Mouse (Mus musculus) stomach, postnatal 0 days (tissue): ENCODE data around the gene Fam228a. TPM values are rescaled to one million over a fixed set of nuclear protein-coding genes. Genes with fewer than 3 reads are reported as not detected.
"Not testable (repeated sequence)": the region's sequence is repeated elsewhere in the genome, so short reads cannot be mapped to it uniquely, and the experiment has no call there.

Experiments used
- ATAC-seq: fragments of 200-750 bp; cut with Nextera tagmentation; 2 replicates; pipeline ENCODE4 v1.8.0; 2017; ENCODE audit not compliant: low FRiP score, low TSS enrichment
- DNase-seq: peaks from one replicate; pipeline ENCODE4 v3.0.0-alpha.2; 2016; ENCODE audit warnings: low spot score
- H3K27ac ChIP-seq: fragments of 300-500 bp; sonication (generic); replicated peaks from 2 replicates; pipeline ENCODE4 v1.5.1; 2014; ENCODE audit warnings: mild to moderate bottlenecking, control low read depth
- H3K27me3 ChIP-seq: fragments of 300-500 bp; sonication (generic); 2 replicates; pipeline ENCODE4 v1.6.1; 2014; ENCODE audit warnings: low read length; ENCODE audit not compliant: control insufficient read depth, insufficient read depth
- H3K36me3 ChIP-seq: fragments of 300-500 bp; sonication (generic); 2 replicates; pipeline ENCODE4 v1.6.1; 2014; ENCODE audit warnings: low read length, mixed read lengths; ENCODE audit not compliant: control insufficient read depth, insufficient read depth
- H3K4me1 ChIP-seq: fragments of 300-500 bp; sonication (generic); replicated peaks from 2 replicates; pipeline ENCODE4 v1.6.1; 2014; ENCODE audit warnings: antibody characterized with exemption; ENCODE audit not compliant: control insufficient read depth, insufficient read depth
- H3K4me2 ChIP-seq: fragments of 300-500 bp; sonication (generic); replicated peaks from 2 replicates; pipeline ENCODE4 v1.6.1; 2014; ENCODE audit warnings: low read depth, mild to moderate bottlenecking, control low read depth, moderate library complexity
- H3K4me3 ChIP-seq: fragments of 300-500 bp; sonication (generic); 2 replicates; pipeline ENCODE4 v1.5.1; 2014; ENCODE audit warnings: low read depth, low read length, control low read depth
- H3K9ac ChIP-seq: fragments of 300-500 bp; sonication (generic); 2 replicates; pipeline ENCODE4 v1.6.1; 2014; ENCODE audit warnings: mild to moderate bottlenecking, low read length, control low read depth, mixed read lengths
- H3K9me3 ChIP-seq: fragments of 300-500 bp; sonication (generic); 2 replicates; pipeline ENCODE4 v1.6.1; 2016; ENCODE audit warnings: low read length; ENCODE audit not compliant: control insufficient read depth
- CTCF ChIP-seq: IDR thresholded peaks from 2 replicates; pipeline ENCODE4 v1.5.1; 2016; ENCODE audit warnings: antibody characterized with exemption, low read depth, mild to moderate bottlenecking, moderate library complexity
- EP300 ChIP-seq: optimal IDR thresholded peaks from 2 replicates; pipeline ENCODE3; 2016; ENCODE audit warnings: antibody characterized with exemption
- WGBS: fragments of 180-500 bp; shearing (Covaris S2); extraction: QIAGEN DNeasy Blood & Tissue Kit; methylation state at CpG from one replicate; pipeline ENCODE4 v1.1.7; 2014; 5-methylcytosine and 5-hydroxymethylcytosine counted together
- polyA plus RNA-seq: library from polyadenylated mRNA; unstranded; fragments of >200 nt; fragmentation: Nextera tagmentation; extraction: Ambion mirVana; gene quantifications from 2 replicates; pipeline ENCODE4 v1.2.1, GENCODE M21; 2015

Gene Fam228a
- polyA plus RNA-seq, 1 experiment from 2014 or later = 0.05 TPM

DNA sequence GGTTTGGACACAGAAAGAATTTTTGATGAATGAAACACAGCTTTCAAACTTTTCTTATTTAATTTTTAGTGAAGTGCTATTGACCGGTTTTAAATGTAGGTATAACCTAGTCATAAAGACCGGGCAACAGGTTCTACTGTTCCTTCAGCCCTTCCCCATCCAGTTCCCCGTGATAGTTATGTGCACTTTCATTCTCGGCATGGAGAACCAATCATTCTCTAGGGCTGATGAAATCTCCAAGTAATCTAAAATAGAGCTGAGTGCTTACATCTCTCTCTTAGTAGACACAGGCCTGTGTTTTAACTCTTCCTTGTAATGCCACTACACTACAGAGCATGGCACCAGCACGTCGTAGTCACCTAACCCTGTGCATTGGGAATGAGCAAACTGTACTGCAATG lies 39.5 kb upstream of the Fam228a start:
- TF ChIP-seq CTCF (no peak), EP300 (no peak)
- no peaks in the 10 kb centered on the region for H3K4me1 ChIP-seq
- ATAC-seq (no peak), DNase-seq (no peak)
- H3K36me3 ChIP-seq = no peaks in the 10 kb centered on the region
- no peak overlapping the region for H3K4me2 ChIP-seq
- no peak overlapping the region for H3K9ac ChIP-seq
- H3K9me3 ChIP-seq = no peaks in the 10 kb centered on the region
- H3K27me3 ChIP-seq = no peaks in the 10 kb centered on the region
- H3K4me3 ChIP-seq = no peak overlapping the region
- H3K27ac ChIP-seq = no peak overlapping the region
- WGBS = 84% methylated on average over 6 of the region's 6 CpGs

DNA sequence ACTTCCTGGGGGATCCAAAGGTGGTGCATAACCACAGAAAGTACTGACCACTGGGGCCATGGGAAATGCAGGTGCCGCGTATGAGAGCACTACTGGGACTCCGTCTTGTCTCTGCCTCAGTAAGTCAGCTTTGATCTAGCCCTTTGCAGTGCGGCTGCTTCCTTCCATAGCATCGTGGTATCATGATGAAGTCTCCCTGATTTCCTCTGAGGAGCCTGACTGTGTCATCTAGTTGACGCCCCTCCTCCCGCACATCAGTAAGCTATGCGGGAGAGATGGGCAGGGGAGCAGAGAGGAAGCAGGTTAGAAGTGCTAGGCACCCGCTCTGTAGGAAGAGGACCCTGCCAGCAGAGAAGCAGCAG lies 37.3 kb upstream of the Fam228a start:
- H3K27me3 ChIP-seq = no peaks in the 10 kb centered on the region
- H3K9ac ChIP-seq = no peak overlapping the region
- H3K4me1 ChIP-seq = no peaks in the 10 kb centered on the region
- 67% methylated on average over 9 of the region's 9 CpGs for WGBS
- TF ChIP-seq CTCF = no peak
- TF ChIP-seq EP300 = no peak
- no peaks in the 10 kb centered on the region for H3K9me3 ChIP-seq
- H3K27ac ChIP-seq = no peak overlapping the region
- H3K4me2 ChIP-seq = no peak overlapping the region
- no peaks in the 10 kb centered on the region for H3K36me3 ChIP-seq
- no peak overlapping the region for H3K4me3 ChIP-seq
- ATAC-seq = no peak
- DNase-seq = no peak

DNA sequence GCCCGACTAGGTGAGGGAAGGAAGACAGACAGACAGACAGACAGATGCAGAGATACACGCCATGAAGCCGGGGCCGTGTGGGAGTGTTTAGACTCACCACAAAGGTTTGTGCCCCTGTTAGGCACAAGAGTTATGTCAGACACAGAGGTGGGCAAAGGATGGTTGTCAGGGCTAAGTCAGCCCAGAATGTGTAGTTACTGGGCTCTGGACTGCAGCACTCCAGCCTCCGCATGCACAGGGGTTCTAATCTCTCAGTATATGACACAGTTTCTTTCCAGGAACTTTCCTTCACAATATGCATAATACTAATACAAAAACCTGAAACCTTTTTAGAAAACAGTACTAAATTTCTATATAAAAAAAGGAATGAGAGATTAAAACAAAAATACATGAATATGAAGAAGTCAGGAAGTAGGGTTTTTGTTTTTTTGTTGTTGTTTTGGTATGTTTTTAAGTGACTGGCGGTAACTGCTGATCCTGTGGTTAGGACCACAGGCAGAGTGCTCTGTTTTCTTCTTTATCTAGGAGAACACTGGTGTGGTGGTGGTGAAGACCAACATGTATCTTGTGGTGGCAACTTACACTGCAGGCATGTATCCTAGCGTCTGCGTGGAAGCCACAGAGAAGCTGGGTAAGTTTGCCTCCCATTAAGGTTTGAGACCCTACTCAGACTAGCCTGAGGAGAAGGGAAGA lies 36.8 kb upstream of the Fam228a start:
- no peaks in the 10 kb centered on the region for H3K36me3 ChIP-seq
- no peaks in the 10 kb centered on the region for H3K9me3 ChIP-seq
- no peaks in the 10 kb centered on the region for H3K27me3 ChIP-seq
- no peak overlapping the region for H3K4me3 ChIP-seq
- H3K27ac ChIP-seq = no peak overlapping the region
- no peaks in the 10 kb centered on the region for H3K4me1 ChIP-seq
- no peak overlapping the region for H3K9ac ChIP-seq
- 91% methylated on average over 8 of the region's 8 CpGs for WGBS
- no peak overlapping the region for H3K4me2 ChIP-seq
- ATAC-seq (no peak), DNase-seq (no peak)
- TF ChIP-seq CTCF = no peak

DNA sequence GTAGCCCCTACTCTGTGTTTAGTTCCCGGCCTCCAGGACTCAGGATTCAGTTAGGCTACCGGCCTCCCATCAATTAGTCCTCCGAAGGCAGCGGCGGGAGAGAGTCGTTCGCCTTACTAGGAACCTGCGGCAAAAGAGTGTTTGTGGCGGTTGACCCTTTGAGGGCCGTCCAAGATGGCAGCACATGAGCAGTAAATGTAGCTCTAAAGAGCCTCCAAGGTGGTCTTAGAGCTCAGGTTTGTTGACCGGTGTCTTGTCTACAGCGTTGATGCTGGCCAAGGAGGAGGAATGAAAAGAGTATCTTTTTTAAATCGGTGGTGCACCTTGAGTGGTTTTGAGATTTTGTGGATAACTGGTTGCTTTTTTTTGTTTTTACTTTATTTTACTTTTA lies 31.1 kb upstream of the Fam228a start:
- WGBS = 18% methylated on average over 13 of the region's 13 CpGs
- ATAC-seq = no peak; the same call in 1 of the 2 replicates

DNA sequence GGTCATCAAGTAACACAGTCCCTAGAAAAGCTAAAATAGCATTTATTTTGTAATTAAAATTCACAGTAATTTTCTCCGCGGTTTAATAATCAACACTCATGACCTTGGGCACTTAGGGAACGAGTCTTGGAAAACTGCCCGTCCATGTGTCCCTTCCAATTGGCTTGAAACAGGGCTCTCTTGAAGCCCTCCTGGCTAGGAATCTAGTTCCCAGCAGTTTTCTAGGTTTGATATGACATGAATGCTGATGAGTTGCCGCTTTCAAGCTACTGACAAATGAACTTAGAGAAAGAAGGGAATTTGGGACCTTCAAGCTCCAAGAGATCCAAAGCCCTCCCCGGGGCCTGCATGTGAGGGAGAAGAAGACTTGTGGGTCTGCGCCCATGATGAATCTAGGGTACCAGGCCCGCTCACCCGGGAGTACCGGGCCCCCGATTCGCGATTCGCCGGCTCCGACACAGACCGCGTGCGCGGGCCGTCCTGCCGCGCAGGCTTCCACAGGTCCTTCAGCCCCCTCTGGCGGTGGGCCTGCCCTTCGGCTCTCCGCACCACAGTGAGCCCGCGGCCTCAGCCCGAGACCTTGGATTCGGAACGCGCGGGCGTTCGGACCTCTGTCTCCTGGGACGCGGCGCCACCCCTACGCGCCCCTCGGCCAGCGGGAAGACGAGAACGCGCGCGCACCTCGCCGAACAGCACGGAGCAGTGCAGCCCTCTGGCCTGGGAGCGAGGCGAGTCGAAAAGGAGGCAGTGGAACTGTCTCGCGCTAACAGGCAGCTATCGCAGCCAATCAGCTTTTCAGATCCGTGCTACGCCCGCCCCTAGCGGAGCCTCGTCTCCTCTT lies 30.5 kb upstream of the Fam228a start, which contains the start of the genes Pfn4 and Fam228b:
TSS of gene Pfn4 (plus strand) at position 531 of the 841 bp plus-strand sequence.
TSS of gene Fam228b (minus strand) at position 776 of the 841 bp plus-strand sequence.
- H3K27me3 ChIP-seq = no peaks in the 10 kb centered on the region
- WGBS = 3% methylated on average over 59 of the region's 61 CpGs
- DNase-seq = peak; percentile 92
- H3K9me3 ChIP-seq = no peaks in the 10 kb centered on the region
- peak within 1 kb of the TSS; percentile 85 for H3K27ac ChIP-seq
- H3K4me2 ChIP-seq = peak within 1 kb of the TSS; percentile 63
- peak within 1 kb of the TSS; percentile 74 for H3K9ac ChIP-seq
- peak within 1 kb of the TSS; percentile 66 for H3K4me3 ChIP-seq
- TF ChIP-seq EP300 (no peak), CTCF (peak; percentile 94)
- peak; percentile 98 for ATAC-seq
- H3K36me3 ChIP-seq = no peaks in the 10 kb centered on the region
- H3K4me1 ChIP-seq = no peaks in the 10 kb centered on the region

More for the DNA sequence above, 31.1 kb upstream of the Fam228a start:
- Histone ChIP-seq H3K4me2 (peak overlapping the region; percentile 63), H3K27ac (peak overlapping the region; percentile 85), H3K4me1 (no peaks in the 10 kb centered on the region), H3K27me3 (no peaks in the 10 kb centered on the region), H3K36me3 (no peaks in the 10 kb centered on the region), H3K9me3 (no peaks in the 10 kb centered on the region), H3K9ac (peak overlapping the region; percentile 74), H3K4me3 (peak overlapping the region; percentile 66)
- no peak for TF ChIP-seq CTCF
- TF ChIP-seq EP300 = no peak
- DNase-seq = no peak

DNA sequence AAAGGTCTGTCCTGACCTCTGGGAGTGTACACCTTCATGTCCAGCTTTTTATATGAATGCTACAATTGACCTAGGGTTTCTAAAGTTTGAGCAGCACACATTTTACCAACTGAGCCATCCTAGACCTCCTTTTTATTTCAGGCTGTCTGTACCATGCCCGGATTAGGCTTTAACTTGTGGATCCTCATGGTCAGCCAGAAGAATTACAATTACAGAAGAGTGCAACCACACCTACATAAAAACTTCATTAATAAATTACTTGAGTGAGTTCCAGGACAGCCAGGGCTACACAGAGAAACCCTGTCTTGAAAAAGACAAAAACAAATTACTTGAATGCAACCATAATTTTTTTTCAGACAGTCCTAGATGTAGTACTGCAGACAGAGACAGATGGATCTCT lies 18.8 kb upstream of the Fam228a start:
- H3K9me3 ChIP-seq = no peaks in the 10 kb centered on the region
- no peak for DNase-seq
- H3K4me3 ChIP-seq = no peak overlapping the region
- TF ChIP-seq CTCF = no peak
- no peak overlapping the region for H3K4me2 ChIP-seq
- 57% methylated on average over 1 of the region's 1 CpGs for WGBS
- H3K27ac ChIP-seq = no peak overlapping the region
- H3K4me1 ChIP-seq = no peaks in the 10 kb centered on the region
- H3K36me3 ChIP-seq = no peaks in the 10 kb centered on the region
- no peak for ATAC-seq
- H3K9ac ChIP-seq = no peak overlapping the region
- no peaks in the 10 kb centered on the region for H3K27me3 ChIP-seq

DNA sequence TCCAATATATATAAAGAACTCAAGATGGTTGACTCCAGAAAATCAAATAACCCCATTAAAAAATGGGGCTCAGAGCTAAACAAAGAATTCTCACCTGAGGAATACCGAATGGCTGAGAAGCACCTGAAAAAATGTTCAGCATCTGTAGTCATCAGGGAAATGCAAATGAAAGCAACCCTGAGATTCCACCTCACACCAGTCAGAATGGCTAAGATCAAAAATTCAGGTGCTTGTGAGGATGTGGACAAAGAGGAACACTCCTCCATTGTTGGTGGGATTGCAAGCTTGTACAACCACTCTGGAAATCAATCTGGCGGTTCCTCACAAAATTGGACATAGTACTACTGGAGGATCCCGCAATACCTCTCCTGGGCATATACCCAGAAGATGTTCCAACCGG lies 16.2 kb upstream of the Fam228a start:
- 91% methylated on average over 4 of the region's 4 CpGs for WGBS
- ATAC-seq = not testable (repeated sequence)

More for the DNA sequence above, 16.2 kb upstream of the Fam228a start:
- H3K4me1 ChIP-seq, DNase-seq, H3K4me3 ChIP-seq, H3K4me2 ChIP-seq, H3K9me3 ChIP-seq, H3K27ac ChIP-seq, H3K36me3 ChIP-seq, H3K27me3 ChIP-seq, H3K9ac ChIP-seq: not testable (repeated sequence)
